Mouse (Mus musculus) midbrain, embryonic 14.5 days (tissue): Measurements from ENCODE around the gene Cyp2j7. TPM values are rescaled to one million over a fixed set of nuclear protein-coding genes. Genes with fewer than 3 reads are reported as not detected.
A peak's percentile ranks its signal among the peaks of the same experiment; 100 is the strongest.
"Not testable (repeated sequence)": the region's sequence is repeated elsewhere in the genome, so short reads cannot be mapped to it uniquely, and the experiment has no call there.

Experiments used
- ATAC-seq: fragments of 200-750 bp; cut with Nextera tagmentation; 2 replicates; pipeline ENCODE4 v1.8.0; 2017; ENCODE audit warnings: moderate number of reproducible peaks, moderate library complexity; ENCODE audit not compliant: low FRiP score, low TSS enrichment
- DNase-seq: peaks from one replicate; pipeline ENCODE4 v3.0.0-alpha.2; 2015
- H3K27ac ChIP-seq: fragments of 300-500 bp; sonication (generic); replicated peaks from 2 replicates; pipeline ENCODE4 v1.5.1; 2014; ENCODE audit warnings: mild to moderate bottlenecking, low read depth, low read length, moderate library complexity
- H3K27me3 ChIP-seq: fragments of 300-500 bp; sonication (generic); 2 replicates; pipeline ENCODE4 v1.6.1; 2014; ENCODE audit warnings: low read length, control low read depth, mixed read lengths; ENCODE audit not compliant: control insufficient read depth, insufficient read depth
- H3K36me3 ChIP-seq: fragments of 300-500 bp; sonication (generic); 2 replicates; pipeline ENCODE4 v1.6.1; 2014; ENCODE audit warnings: low read length, control low read depth; ENCODE audit not compliant: control insufficient read depth, insufficient read depth
- H3K4me1 ChIP-seq: fragments of 300-500 bp; sonication (generic); 2 replicates; pipeline ENCODE4 v1.6.1; 2014; ENCODE audit warnings: mild to moderate bottlenecking, antibody characterized with exemption, low read length, control low read depth; ENCODE audit not compliant: control insufficient read depth, insufficient read depth
- H3K4me2 ChIP-seq: fragments of 300-500 bp; sonication (generic); 2 replicates; pipeline ENCODE4 v1.6.1; 2014; ENCODE audit warnings: mild to moderate bottlenecking, low read length, moderate library complexity
- H3K4me3 ChIP-seq: fragments of 300-500 bp; sonication (generic); replicated peaks from 2 replicates; pipeline ENCODE4 v1.5.1; 2014; ENCODE audit warnings: low read depth, low read length
- H3K9ac ChIP-seq: fragments of 300-500 bp; sonication (generic); replicated peaks from 2 replicates; pipeline ENCODE4 v1.6.1; 2014; ENCODE audit warnings: mild to moderate bottlenecking, low read length, moderate library complexity
- H3K9me3 ChIP-seq: fragments of 300-500 bp; sonication (generic); 2 replicates; pipeline ENCODE4 v1.6.1; 2016; ENCODE audit warnings: low read length, control low read depth, mixed read lengths; ENCODE audit not compliant: control insufficient read depth
- WGBS: fragments of 180-500 bp; shearing (Covaris S2); extraction: QIAGEN DNeasy Blood & Tissue Kit; methylation state at CpG from one replicate; pipeline ENCODE4 v1.1.7; 2014; 5-methylcytosine and 5-hydroxymethylcytosine counted together
- polyA plus RNA-seq: library from polyadenylated mRNA; unstranded; fragments of >200 nt; fragmentation: Nextera tagmentation; extraction: Ambion mirVana; gene quantifications from 2 replicates; pipeline ENCODE4 v1.2.1, GENCODE M21; 2014

The Cyp2j7 gene
- not detected in 2 replicates for polyA plus RNA-seq

- H3K36me3 ChIP-seq: no peaks in the 10 kb centered on the region
- WGBS: 82% methylated on average over 3 of the region's 3 CpGs
- H3K9me3 ChIP-seq: no peaks in the 10 kb centered on the region
- no peak within 1 kb of the TSS for H3K4me3 ChIP-seq
- no peaks in the 10 kb centered on the region for H3K27me3 ChIP-seq
- DNase-seq (no peak), ATAC-seq (no peak)
- H3K9ac ChIP-seq: no peak within 1 kb of the TSS
- H3K27ac ChIP-seq: no peak within 1 kb of the TSS
- no peaks in the 10 kb centered on the region for H3K4me1 ChIP-seq
- H3K4me2 ChIP-seq: no peak within 1 kb of the TSS
These were observed at the start of gene Cyp2j7 for GRCm38 (mm10) chr4:96236559-96236958. Gene Cyp2j7 (minus strand): TSS chr4:96236659.

GRCm38 (mm10) chr4:96276896-96277295, 40.4 kb upstream of the Cyp2j7 start:
- not testable (repeated sequence) for DNase-seq, H3K9ac ChIP-seq, H3K27ac ChIP-seq, H3K4me3 ChIP-seq, H3K4me1 ChIP-seq, H3K9me3 ChIP-seq, H3K27me3 ChIP-seq, ATAC-seq, H3K36me3 ChIP-seq, H3K4me2 ChIP-seq
- WGBS: 51% methylated on average over 1 of the region's 1 CpGs

GRCm38 (mm10) chr4:96273907-96274306, 37.4 kb upstream of the Cyp2j7 start:
- no peak overlapping the region for H3K9ac ChIP-seq
- H3K4me2 ChIP-seq: no peak overlapping the region
- no peaks in the 10 kb centered on the region for H3K36me3 ChIP-seq
- DNase-seq (peak; percentile 81), ATAC-seq (peak; percentile 62)
- no peak overlapping the region for H3K27ac ChIP-seq
- H3K9me3 ChIP-seq: no peaks in the 10 kb centered on the region
- H3K4me3 ChIP-seq: no peak overlapping the region
- no peaks in the 10 kb centered on the region for H3K4me1 ChIP-seq
- H3K27me3 ChIP-seq: no peaks in the 10 kb centered on the region

DNA sequence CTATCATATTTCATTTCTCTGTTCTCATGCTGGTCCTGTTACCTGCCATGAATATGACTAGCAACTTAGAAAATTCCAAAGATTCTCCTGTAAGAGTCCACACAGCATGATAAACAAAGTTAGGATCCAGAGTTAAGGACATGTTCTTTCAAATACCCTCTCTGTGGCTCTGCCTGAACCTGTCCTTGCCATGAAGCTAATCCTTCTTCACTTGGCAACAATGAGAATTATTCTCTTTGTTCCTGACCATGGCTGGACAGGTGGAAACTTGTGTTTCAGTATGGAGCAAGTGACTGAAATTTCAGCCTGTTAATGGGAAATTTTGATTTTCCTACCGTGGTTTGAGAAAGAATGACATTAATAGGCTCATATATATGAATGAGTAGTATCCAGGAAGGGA, 39.8 kb downstream of the Cyp2j7 start:
- Histone ChIP-seq H3K9me3 (no peaks in the 10 kb centered on the region), H3K4me3 (no peak overlapping the region), H3K36me3 (no peaks in the 10 kb centered on the region), H3K27me3 (no peaks in the 10 kb centered on the region), H3K9ac (no peak overlapping the region), H3K4me2 (no peak overlapping the region), H3K4me1 (no peaks in the 10 kb centered on the region), H3K27ac (no peak overlapping the region)
- ATAC-seq: no peak
- 91% methylated on average over 1 of the region's 1 CpGs for WGBS
- no peak for DNase-seq

GRCm38 (mm10) chr4:96189321-96189720, 47.1 kb downstream of the Cyp2j7 start:
- H3K4me2 ChIP-seq, H3K9ac ChIP-seq, DNase-seq, H3K27ac ChIP-seq, H3K4me3 ChIP-seq, H3K27me3 ChIP-seq, H3K36me3 ChIP-seq, H3K4me1 ChIP-seq, ATAC-seq, H3K9me3 ChIP-seq: not testable (repeated sequence)
- 85% methylated on average over 5 of the region's 5 CpGs for WGBS

DNA sequence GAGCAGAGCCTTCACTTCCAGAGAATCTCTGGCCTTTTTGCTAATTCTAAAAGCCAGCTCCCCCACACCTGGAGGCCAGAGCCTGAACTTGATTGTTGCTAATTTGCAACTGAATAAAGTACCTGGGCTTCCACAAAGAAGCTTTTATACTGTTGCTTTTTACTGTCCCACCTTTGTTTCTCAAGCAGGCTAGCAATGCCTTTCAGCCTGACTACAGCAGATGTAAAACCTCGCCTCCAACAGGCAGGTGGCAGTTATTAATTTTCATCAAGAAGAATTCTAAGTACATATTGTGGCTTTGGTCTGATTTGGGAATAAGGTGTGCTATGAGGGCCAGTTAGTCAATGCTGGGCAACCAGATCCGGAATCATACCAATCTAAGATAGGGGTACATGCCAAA, 47.8 kb downstream of the Cyp2j7 start:
- not testable (repeated sequence) for H3K9me3 ChIP-seq, ATAC-seq

DNA sequence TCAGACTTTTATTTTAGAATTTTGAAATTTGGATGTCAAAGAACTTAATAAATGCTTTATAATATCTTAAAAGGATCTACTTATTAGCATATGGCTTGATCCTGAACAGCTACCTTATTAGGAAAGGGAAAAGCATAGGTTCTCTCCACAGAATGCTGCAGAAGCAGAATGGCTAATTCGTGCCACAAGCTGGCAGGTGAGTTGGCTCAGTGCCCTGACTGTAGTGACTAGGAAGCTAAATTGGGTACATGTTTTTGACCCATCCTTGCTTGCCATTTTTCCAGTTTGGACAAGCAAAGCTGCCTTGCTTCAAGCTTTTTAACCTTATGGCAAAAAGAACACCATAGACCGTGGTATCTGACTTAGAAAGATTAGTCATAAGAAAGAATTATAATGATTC, 48.3 kb downstream of the Cyp2j7 start:
- H3K36me3 ChIP-seq, H3K9ac ChIP-seq, H3K9me3 ChIP-seq, H3K27me3 ChIP-seq, ATAC-seq, H3K4me3 ChIP-seq, H3K4me1 ChIP-seq, DNase-seq, H3K27ac ChIP-seq, H3K4me2 ChIP-seq: not testable (repeated sequence)
- 95% methylated on average over 2 of the region's 2 CpGs for WGBS

More for the DNA sequence above, 47.8 kb downstream of the Cyp2j7 start:
- H3K4me2 ChIP-seq, H3K4me1 ChIP-seq, H3K27ac ChIP-seq, H3K27me3 ChIP-seq, H3K36me3 ChIP-seq, DNase-seq, H3K9ac ChIP-seq, H3K4me3 ChIP-seq: not testable (repeated sequence)
- 91% methylated on average over 2 of the region's 2 CpGs for WGBS

DNA sequence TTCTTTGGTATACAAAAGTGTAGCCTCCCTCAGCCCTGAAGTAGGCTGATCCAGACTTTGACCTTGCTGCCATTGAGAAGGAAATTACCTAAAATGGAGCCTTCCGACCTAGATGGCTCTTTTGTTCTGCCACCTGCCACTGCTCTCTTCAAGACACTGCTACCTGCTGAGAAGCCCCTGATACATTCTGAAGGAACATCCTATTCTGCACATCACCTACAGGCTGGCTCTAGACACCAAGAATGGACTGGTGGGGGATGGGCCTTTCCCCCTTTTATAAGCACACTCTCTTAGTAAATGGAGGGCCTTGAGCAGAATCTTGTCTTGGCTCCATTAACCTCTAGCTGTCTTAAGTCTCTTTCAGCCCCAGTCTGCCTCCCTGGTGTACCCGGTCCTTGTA, 51.7 kb downstream of the Cyp2j7 start:
- WGBS: 85% methylated on average over 2 of the region's 2 CpGs
- H3K4me3 ChIP-seq, H3K4me1 ChIP-seq, H3K36me3 ChIP-seq, H3K27ac ChIP-seq, H3K27me3 ChIP-seq, DNase-seq, ATAC-seq, H3K9ac ChIP-seq, H3K4me2 ChIP-seq, H3K9me3 ChIP-seq: not testable (repeated sequence)

DNA sequence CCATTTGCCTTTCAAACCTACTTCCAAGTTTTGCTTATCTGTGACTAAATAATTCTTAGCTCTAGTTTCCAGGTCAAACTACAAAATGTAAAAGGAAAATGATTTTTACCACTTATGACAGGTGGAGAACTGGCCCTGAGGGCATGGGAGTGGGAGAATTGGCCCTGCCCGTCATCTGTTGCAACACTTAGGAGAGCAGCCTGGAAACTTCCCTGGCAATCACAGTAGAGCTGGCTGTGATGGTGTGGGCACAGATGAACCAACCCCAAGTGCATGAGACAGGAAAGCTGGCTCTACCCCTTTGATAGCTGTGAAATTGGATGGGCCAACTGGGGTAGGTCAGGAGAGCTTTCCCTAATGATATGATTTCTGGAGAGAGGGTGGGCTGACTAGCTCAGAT, 73.6 kb downstream of the Cyp2j7 start:
- Histone ChIP-seq H3K4me2 (no peak overlapping the region), H3K9me3 (no peaks in the 10 kb centered on the region), H3K4me1 (no peaks in the 10 kb centered on the region), H3K27me3 (no peaks in the 10 kb centered on the region), H3K27ac (no peak overlapping the region), H3K4me3 (no peak overlapping the region), H3K36me3 (no peaks in the 10 kb centered on the region), H3K9ac (no peak overlapping the region)
- 93% methylated on average over 1 of the region's 1 CpGs for WGBS
- no peak for DNase-seq
- no peak for ATAC-seq
